Mouse (Mus musculus): ENCODE measurements around the gene Olfr1216. TPM values are rescaled to one million over a fixed set of nuclear protein-coding genes. Genes with fewer than 3 reads are reported as not detected.

The Olfr1216 gene
- polyA plus RNA-seq (2014; fragmentation: Illumina TruSeq; extraction: RNeasy Lipid Tissue Mini Kit (QIAGEN cat#74804); ENCODE audit: low replicate concordance): not detected

DNA sequence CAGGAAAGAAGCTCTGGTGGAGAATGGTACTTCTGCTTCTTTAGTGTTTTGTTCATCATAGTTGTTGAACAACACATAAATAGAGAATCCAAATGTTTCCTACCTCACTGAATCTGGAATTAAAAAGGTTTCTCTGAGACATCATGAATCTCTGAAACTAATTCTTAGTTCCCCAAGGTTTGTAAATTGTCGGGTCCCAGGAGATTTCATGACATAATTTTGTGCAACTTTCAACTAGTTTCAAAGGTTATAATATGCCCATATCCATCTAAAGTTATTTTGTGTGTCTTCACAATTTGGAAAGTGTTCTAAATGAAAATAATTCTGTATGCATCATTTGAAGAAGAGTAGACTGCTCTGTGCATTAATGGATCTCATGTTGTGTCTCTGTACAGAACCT, at the start of gene Olfr1216:
TSS of gene Olfr1216 (minus strand) at position 101 of the 400 bp plus-strand sequence.

DNA sequence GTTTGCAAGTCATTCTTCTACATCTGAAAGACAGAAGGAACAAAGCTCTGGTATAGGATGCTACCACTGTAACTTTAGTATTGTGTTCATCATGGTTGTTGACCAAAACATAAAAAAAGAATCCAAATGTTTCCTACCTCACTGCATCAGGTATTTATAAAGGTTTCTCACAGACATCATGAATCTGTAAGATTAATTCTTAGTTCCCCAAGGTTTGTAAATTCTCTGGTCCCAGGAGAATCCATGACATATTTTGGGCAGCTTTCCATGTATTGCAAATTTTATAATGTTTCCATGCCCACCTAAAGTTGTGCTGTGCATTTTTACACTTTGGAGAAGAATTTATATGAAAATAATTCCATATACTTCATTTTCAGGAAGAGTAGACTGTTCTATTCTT, 42.9 kb upstream of the Olfr1216 start, which contains the start of gene Olfr1218:
TSS of gene Olfr1218 (minus strand) at position 101 of the 400 bp plus-strand sequence.

DNA sequence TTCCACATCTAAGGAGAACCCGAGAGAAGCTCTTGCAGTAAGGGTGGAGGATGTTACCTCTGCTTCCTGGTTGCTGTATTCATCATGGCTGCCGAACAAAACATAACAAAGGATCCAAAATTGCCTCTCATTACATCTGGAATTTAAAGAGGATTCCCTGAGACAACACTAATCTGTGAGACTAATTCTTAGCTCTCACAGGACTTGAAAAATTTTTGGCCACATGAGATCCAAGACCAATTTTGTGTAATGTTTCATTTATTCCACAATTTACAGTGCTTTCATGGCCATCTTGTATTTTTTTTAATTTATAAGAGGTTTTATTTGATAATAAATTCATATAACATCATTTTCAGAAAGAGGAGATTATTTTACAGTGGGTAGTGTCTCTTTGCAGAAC, 13.8 kb upstream of the Olfr1216 start, which contains the start of gene Olfr1217:
TSS of gene Olfr1217 (minus strand) at position 101 of the 400 bp plus-strand sequence.

DNA sequence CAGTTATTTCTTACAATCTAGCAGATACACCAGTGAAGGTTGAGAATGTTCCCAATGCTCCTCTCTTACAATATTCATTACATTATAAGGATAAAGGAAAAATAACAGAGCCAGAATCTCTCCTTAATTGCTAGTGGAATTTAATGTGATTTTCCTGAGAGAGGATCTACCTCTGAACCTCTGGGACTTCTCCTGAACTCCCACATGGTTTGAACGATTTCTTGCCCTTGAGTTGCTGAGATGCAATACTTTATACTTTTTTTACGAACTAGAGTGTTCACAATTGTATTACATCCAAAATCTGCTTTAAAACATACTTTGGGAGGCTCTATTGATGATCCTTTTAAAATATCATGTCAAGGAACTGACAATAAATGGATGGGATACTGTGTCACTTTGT, 11.3 kb downstream of the Olfr1216 start, which contains the start of gene Olfr1215:
TSS of gene Olfr1215 (minus strand) at position 101 of the 400 bp plus-strand sequence.

DNA sequence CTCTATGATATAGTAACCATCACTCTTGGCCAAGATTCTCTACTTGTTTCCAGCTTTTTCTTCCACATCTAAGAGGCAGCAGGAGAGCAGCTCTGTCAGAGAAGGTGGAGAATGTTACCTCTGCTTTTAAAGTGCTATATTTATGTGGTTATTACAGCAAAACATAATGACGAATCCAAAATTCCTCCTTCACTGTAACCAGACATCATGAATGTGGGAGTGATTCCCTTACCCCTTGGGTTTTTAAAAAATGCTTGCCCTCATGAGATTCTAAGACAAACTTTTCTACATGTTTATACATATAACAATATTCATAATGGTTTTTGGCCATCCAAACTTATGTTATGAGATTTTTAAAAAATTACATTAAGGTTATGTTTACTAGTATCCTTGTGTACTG, 25.6 kb downstream of the Olfr1216 start, which contains the start of gene Olfr1214:
TSS of gene Olfr1214 (minus strand) at position 101 of the 400 bp plus-strand sequence.

DNA sequence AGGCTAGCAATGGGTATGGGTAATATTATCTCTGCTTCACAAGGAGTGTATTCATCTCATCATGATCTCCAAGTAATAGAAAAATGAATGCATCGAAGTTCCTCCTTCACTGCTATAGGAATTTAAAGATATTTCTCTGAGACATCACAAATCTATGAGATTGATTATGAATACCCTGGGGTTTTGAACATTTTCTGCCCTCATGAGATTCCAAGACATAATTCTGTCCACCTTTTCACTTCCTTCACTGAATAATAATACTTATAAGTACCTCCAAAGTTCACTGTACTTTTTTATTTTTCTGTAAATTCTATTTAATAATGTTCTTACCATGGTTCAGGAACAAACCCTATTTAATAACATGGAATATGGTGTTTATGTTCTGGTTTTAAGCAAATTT, 38.0 kb downstream of the Olfr1216 start, which contains the start of gene Gm13762:
TSS of gene Gm13762 (minus strand) at position 101 of the 400 bp plus-strand sequence.

Other genes starting within 250 kb of the Olfr1216 start
- not detected for gene Olfr1200, start 247.9 kb downstream of the Olfr1216 start, polyA plus RNA-seq (2014; fragmentation: Illumina TruSeq; extraction: RNeasy Lipid Tissue Mini Kit (QIAGEN cat#74804); ENCODE audit: low replicate concordance)
- gene Olfr1201, start 225.3 kb downstream of the Olfr1216 start, polyA plus RNA-seq (2014; fragmentation: Illumina TruSeq; extraction: RNeasy Lipid Tissue Mini Kit (QIAGEN cat#74804); ENCODE audit: low replicate concordance): not detected
- not detected for gene Olfr1202, start 203.8 kb downstream of the Olfr1216 start, polyA plus RNA-seq (2014; fragmentation: Illumina TruSeq; extraction: RNeasy Lipid Tissue Mini Kit (QIAGEN cat#74804); ENCODE audit: low replicate concordance)
- not detected for gene Olfr1205, start 188.6 kb downstream of the Olfr1216 start, polyA plus RNA-seq (2014; fragmentation: Illumina TruSeq; extraction: RNeasy Lipid Tissue Mini Kit (QIAGEN cat#74804); ENCODE audit: low replicate concordance)
- gene Olfr1204, start 169.0 kb downstream of the Olfr1216 start, polyA plus RNA-seq (2014; fragmentation: Illumina TruSeq; extraction: RNeasy Lipid Tissue Mini Kit (QIAGEN cat#74804); ENCODE audit: low replicate concordance): not detected
- gene Olfr1206, start 155.1 kb downstream of the Olfr1216 start, polyA plus RNA-seq (2014; fragmentation: Illumina TruSeq; extraction: RNeasy Lipid Tissue Mini Kit (QIAGEN cat#74804); ENCODE audit: low replicate concordance): not detected
- gene Olfr1208, start 116.0 kb downstream of the Olfr1216 start, polyA plus RNA-seq (2014; fragmentation: Illumina TruSeq; extraction: RNeasy Lipid Tissue Mini Kit (QIAGEN cat#74804); ENCODE audit: low replicate concordance): not detected
- not detected for gene Olfr1209, start 103.2 kb downstream of the Olfr1216 start, polyA plus RNA-seq (2014; fragmentation: Illumina TruSeq; extraction: RNeasy Lipid Tissue Mini Kit (QIAGEN cat#74804); ENCODE audit: low replicate concordance)
- not detected for gene Olfr1211, start 80.2 kb downstream of the Olfr1216 start, polyA plus RNA-seq (2014; fragmentation: Illumina TruSeq; extraction: RNeasy Lipid Tissue Mini Kit (QIAGEN cat#74804); ENCODE audit: low replicate concordance)
- not detected for gene Olfr1212, start 64.4 kb downstream of the Olfr1216 start, polyA plus RNA-seq (2014; fragmentation: Illumina TruSeq; extraction: RNeasy Lipid Tissue Mini Kit (QIAGEN cat#74804); ENCODE audit: low replicate concordance)
- not detected for gene Gm13762, start 38.1 kb downstream of the Olfr1216 start, polyA plus RNA-seq (2014; fragmentation: Illumina TruSeq; extraction: RNeasy Lipid Tissue Mini Kit (QIAGEN cat#74804); ENCODE audit: low replicate concordance)
- not detected for gene Olfr1214, start 25.7 kb downstream of the Olfr1216 start, polyA plus RNA-seq (2014; fragmentation: Illumina TruSeq; extraction: RNeasy Lipid Tissue Mini Kit (QIAGEN cat#74804); ENCODE audit: low replicate concordance)
- gene Olfr1215, start 11.4 kb downstream of the Olfr1216 start, polyA plus RNA-seq (2014; fragmentation: Illumina TruSeq; extraction: RNeasy Lipid Tissue Mini Kit (QIAGEN cat#74804); ENCODE audit: low replicate concordance): not detected
- not detected for gene Olfr1217, start 13.7 kb upstream of the Olfr1216 start, polyA plus RNA-seq (2014; fragmentation: Illumina TruSeq; extraction: RNeasy Lipid Tissue Mini Kit (QIAGEN cat#74804); ENCODE audit: low replicate concordance)
- not detected for gene Olfr1218, start 42.8 kb upstream of the Olfr1216 start, polyA plus RNA-seq (2014; fragmentation: Illumina TruSeq; extraction: RNeasy Lipid Tissue Mini Kit (QIAGEN cat#74804); ENCODE audit: low replicate concordance)
- not detected for gene Olfr1219, start 65.2 kb upstream of the Olfr1216 start, polyA plus RNA-seq (2014; fragmentation: Illumina TruSeq; extraction: RNeasy Lipid Tissue Mini Kit (QIAGEN cat#74804); ENCODE audit: low replicate concordance)
- gene Olfr1220, start 88.5 kb upstream of the Olfr1216 start, polyA plus RNA-seq (2014; fragmentation: Illumina TruSeq; extraction: RNeasy Lipid Tissue Mini Kit (QIAGEN cat#74804); ENCODE audit: low replicate concordance): not detected
- gene Olfr1221, start 98.9 kb upstream of the Olfr1216 start, polyA plus RNA-seq (2014; fragmentation: Illumina TruSeq; extraction: RNeasy Lipid Tissue Mini Kit (QIAGEN cat#74804); ENCODE audit: low replicate concordance): not detected
- gene Olfr1222, start 114.7 kb upstream of the Olfr1216 start, polyA plus RNA-seq (2014; fragmentation: Illumina TruSeq; extraction: RNeasy Lipid Tissue Mini Kit (QIAGEN cat#74804); ENCODE audit: low replicate concordance): not detected
- gene Olfr1223, start 133.2 kb upstream of the Olfr1216 start, polyA plus RNA-seq (2014; fragmentation: Illumina TruSeq; extraction: RNeasy Lipid Tissue Mini Kit (QIAGEN cat#74804); ENCODE audit: low replicate concordance): not detected
- gene Olfr1224-ps1, start 145.8 kb upstream of the Olfr1216 start, polyA plus RNA-seq (2014; fragmentation: Illumina TruSeq; extraction: RNeasy Lipid Tissue Mini Kit (QIAGEN cat#74804); ENCODE audit: low replicate concordance): not detected
- gene Olfr1225, start 156.3 kb upstream of the Olfr1216 start, polyA plus RNA-seq (2014; fragmentation: Illumina TruSeq; extraction: RNeasy Lipid Tissue Mini Kit (QIAGEN cat#74804); ENCODE audit: low replicate concordance): not detected
- gene Olfr1226, start 181.7 kb upstream of the Olfr1216 start, polyA plus RNA-seq (2014; fragmentation: Illumina TruSeq; extraction: RNeasy Lipid Tissue Mini Kit (QIAGEN cat#74804); ENCODE audit: low replicate concordance): not detected
- gene Olfr1228, start 235.7 kb upstream of the Olfr1216 start, polyA plus RNA-seq (2014; fragmentation: Illumina TruSeq; extraction: RNeasy Lipid Tissue Mini Kit (QIAGEN cat#74804); ENCODE audit: low replicate concordance): not detected